Mouse (Mus musculus): ENCODE data around the gene Slc8a2. TPM values are rescaled to one million over a fixed set of nuclear protein-coding genes. Genes with fewer than 3 reads are reported as not detected.

The Slc8a2 gene
- total RNA-seq, 4 experiments from 2014 or later, result 237 to 262 (median 255) TPM

DNA sequence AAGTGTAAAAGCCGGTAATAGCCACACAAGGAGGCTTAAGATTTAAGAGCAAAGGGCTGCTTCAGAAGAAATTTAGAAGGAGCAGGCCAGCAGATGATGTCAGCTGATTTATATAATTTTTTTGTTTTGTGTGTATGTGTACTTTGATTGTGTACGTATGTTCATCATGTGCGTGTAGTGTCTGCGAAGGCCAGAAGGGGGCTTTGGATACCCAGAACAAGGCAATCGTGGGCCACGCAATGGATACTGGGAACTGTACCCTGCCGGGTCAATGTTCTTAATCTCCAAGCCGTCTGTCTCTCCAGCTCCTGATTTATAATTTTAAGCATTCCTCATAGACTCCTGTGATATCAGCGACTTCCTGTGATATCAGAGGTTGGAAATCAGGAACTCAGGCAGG lies 31.7 kb downstream of the Slc8a2 start:
- DNase-seq (ENCODE audit: low spot score in 2 of 2), result no peak

- no peak for DNase-seq (ENCODE audit: low spot score in 2 of 2)
These were observed 32.4 kb downstream of the Slc8a2 start for GRCm38 (mm10) chr7:16162036-16162435.

GRCm38 (mm10) chr7:16172141-16172581 lies 42.5 kb downstream of the Slc8a2 start:
- DNase-seq (ENCODE audit: low spot score in 2 of 2), result no peak

GRCm38 (mm10) chr7:16172586-16173140 lies 43.0 kb downstream of the Slc8a2 start:
- DNase-seq (ENCODE audit: low spot score in 2 of 2), result no peak

DNA sequence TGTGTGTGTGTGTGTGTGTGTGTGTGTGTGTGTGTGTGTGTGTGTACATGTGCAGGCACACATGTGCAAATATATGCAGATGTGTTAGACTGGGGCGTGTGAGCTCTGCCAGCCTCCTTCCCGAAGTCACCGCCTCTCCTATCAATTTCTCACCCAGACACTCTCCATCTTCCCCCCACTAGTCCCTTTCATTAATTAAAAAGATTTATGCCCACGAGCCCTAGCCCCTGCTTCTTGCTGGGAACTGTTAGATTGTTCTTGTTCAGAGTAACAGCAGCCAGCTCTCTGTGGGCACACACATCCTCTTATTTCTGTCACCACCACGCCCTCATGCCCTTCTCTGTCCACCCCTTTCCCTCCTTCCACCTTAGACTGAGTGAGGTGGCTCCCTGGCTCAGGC lies 43.5 kb downstream of the Slc8a2 start:
- DNase-seq (ENCODE audit: low spot score in 2 of 2), result no peak

GRCm38 (mm10) chr7:16174597-16175541 lies 45.2 kb downstream of the Slc8a2 start, which contains the start of gene Meis3:
Gene Meis3 (plus strand): TSS chr7:16175090.
- no peak for DNase-seq (ENCODE audit: low spot score in 2 of 2)

DNA sequence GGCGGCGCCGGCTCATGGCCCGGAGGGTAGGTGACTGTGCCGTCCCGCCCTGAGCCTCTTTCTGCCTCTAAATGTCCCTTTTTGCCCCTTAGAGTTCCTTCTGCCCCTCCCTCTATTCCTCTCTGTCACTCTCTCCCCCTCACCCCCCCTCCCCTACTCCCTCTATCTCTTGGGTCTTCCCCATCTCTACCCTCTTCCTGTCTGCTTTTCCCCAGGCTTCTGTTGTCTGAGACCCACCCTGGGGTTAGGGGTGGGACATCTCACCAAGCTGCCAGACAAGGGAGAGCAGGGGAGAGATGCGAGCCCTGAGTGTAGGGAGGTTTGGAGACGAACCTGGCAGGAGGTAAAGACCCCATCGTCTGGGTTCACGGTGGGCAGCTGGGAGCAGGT lies 45.9 kb downstream of the Slc8a2 start:
- DNase-seq (ENCODE audit: low spot score in 2 of 2), result no peak

- no peak for DNase-seq (ENCODE audit: low spot score in 2 of 2)
These were observed 48.5 kb downstream of the Slc8a2 start for GRCm38 (mm10) chr7:16178114-16178513.

DNA sequence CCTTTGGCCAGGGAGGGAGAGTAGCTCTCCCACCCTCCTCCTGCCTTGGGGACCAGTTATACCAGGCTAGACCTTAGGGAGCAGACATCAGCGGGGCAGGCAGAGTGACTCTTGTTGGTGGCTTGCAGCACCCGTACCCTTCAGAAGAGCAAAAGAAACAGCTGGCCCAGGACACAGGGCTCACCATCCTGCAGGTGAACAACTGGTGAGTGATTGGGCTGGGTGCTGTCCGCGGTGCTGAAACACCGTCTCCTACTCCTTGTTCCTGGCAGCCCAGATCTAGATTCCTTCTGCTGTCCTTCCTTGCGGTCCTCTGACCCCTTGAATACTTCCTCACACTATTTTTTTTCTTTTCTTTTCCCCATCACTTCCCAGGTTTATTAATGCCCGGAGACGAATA lies 54.0 kb downstream of the Slc8a2 start:
- DNase-seq (ENCODE audit: low spot score in 2 of 2), result no peak

GRCm38 (mm10) chr7:16187494-16187893 lies 57.9 kb downstream of the Slc8a2 start:
- DNase-seq (ENCODE audit: low spot score in 2 of 2), result no peak

GRCm38 (mm10) chr7:16192315-16192714 lies 62.7 kb downstream of the Slc8a2 start:
- peak; percentile 64 to 86 for DNase-seq (ENCODE audit: low spot score in 2 of 2)

GRCm38 (mm10) chr7:16193702-16194101 lies 64.1 kb downstream of the Slc8a2 start:
- DNase-seq (ENCODE audit: low spot score in 2 of 2), result no peak

GRCm38 (mm10) chr7:16196616-16197015 lies 67.0 kb downstream of the Slc8a2 start:
- DNase-seq (ENCODE audit: low spot score in 2 of 2), result no peak

- DNase-seq (ENCODE audit: low spot score in 2 of 2), result no peak
These were observed 67.5 kb downstream of the Slc8a2 start for GRCm38 (mm10) chr7:16197166-16197565.

- no peak for DNase-seq (ENCODE audit: low spot score in 2 of 2)
These were observed 68.9 kb downstream of the Slc8a2 start for GRCm38 (mm10) chr7:16198540-16198939.

DNA sequence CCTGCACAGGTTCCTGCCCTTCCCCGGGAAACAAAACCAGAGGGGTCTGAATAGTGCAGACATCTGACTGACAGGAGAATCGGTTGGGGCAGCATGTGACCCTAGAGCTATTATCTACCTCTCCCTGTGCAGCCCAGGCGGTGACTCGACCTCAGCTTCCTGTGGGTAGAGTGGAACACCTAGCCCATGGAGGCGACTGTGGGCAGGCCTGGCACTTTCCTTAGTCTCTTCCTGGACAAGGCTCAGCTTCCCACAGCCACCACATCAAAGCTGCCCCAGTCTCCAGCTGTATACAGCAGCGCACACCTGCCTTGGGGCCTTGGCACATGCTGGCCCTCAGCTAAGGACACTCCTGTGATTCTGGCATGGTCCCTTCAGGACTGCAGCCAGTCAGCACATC lies 71.5 kb downstream of the Slc8a2 start:
- no peak for DNase-seq (ENCODE audit: low spot score in 2 of 2)

- no peak for DNase-seq (ENCODE audit: low spot score in 2 of 2)
These were observed 73.3 kb downstream of the Slc8a2 start for GRCm38 (mm10) chr7:16202756-16203504.

GRCm38 (mm10) chr7:16203505-16203903 lies 73.9 kb downstream of the Slc8a2 start:
- no peak for DNase-seq (ENCODE audit: low spot score in 2 of 2)

DNA sequence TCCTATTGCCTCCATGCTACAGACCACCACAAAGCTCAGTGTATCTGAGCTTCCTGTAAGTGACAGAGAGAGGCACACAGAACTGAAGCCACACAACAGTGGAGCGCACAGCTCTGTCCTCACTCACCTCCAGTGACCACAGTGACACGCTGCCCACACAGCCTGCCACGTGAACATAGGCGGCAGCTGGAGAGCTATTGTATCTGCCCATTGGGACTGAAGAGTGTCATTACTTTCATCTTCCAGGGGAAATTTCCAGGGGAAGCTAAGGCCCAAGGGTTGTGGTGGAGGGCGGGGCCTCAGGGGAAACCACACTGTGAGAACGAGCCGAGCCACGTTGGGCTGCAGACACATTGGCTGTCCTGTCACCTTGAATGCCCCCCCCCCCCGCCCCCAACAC lies 75.2 kb downstream of the Slc8a2 start:
- DNase-seq (ENCODE audit: low spot score in 2 of 2), result no peak

- DNase-seq (ENCODE audit: low spot score in 2 of 2), result no peak
These were observed 77.5 kb downstream of the Slc8a2 start for GRCm38 (mm10) chr7:16207076-16207475.

DNA sequence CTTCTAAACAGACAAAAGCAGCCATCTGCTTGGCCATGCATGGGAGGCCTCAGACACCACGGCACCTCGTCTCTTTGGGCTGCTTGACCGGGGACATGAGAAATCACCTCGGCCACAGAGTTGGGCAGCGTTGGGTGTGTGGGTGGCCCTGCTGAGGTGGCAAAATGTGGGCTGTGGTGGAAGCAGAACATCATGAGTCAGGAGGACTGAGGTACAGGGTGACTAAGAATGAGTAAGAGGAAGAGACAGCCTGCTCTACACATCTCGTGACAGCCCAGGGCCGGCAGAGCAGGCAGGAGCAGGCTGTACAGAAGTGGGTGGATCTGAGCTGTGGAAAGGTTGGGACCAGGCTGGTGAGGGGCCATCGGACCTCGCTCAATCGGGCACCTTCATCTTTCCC lies 77.9 kb downstream of the Slc8a2 start:
- peak; percentile 26 to 33 for DNase-seq (ENCODE audit: low spot score in 2 of 2)

All from layer of hippocampus, adult 8-10 months (tissue).